Mouse (Mus musculus): ENCODE measurements at regions not wholly inside any gene's neighbourhood (a gene's known extent, or its start where the extent isn't known, plus 50 kb on each side); places are given as distances from the start of the nearest gene placed in this dataset.

- no peak for DNase-seq
Measured at GRCm38 (mm10) chr2:160587015-160587835, 58.5 kb upstream of the Top1 start.

DNA sequence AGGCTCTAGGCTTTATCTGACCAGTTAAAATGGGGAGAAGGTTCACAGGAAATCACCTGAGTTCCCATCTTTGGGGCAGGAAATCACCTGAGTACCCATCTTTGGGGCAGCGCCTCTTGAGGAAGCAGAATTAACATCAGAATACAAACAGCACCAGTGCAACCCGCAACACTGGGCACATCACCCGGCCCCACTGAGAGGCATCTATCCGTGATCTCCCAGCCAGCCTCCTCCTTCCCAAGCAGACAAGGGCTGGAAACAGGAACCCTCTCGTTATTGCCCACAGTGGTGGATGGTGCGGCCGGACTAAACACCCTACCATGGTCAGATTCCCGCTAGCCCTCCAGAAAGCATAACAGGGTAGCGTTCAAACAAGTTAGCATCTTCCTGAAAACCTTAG lies 57.3 kb upstream of the Top1 start:
- no peak for DNase-seq

DNA sequence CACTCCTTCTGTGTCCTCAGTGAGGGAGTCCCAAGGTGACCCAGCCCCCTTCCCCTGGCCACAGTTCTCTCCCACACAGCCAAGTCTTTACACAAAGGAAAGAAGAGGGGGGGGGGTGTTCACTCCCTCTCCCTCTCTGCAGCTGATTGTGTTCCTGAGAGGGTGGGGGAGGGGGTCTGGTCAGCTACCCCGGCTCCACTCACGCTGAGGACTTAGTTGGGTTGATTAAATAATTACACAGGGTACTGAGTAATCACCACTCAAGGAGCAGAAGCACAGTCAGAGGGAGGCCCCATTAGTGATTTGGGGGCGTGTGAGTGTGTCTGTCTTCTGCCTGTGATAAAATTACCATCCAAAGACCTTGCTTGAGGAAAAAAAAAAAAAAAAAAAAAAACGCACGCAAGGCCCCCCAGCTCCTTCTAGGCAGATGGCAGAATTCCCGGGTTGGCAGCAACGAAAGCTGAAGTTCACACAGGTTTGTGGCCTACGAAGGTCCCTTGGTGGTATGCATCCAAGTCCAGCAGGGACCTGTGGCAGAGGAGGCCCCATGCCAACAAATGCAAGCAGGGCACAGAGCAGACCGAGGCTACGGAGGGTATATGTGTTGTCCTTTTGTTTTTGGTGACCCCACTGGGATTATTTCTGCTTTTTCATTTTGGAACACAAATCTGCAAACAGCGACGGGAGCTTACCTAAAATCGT lies 55.3 kb upstream of the Top1 start:
- no peak for DNase-seq

- DNase-seq = no peak
Measured at GRCm38 (mm10) chr2:160591446-160592180, 54.1 kb upstream of the Top1 start.

- peak; percentile 87 for DNase-seq
Measured at GRCm38 (mm10) chr2:160593035-160593434, 52.7 kb upstream of the Top1 start.

Data from right cerebral cortex, postnatal 4 days (tissue).